Mouse (Mus musculus) cortical plate, adult 2 months (tissue): ENCODE results near the gene Ptbp3. TPM values are rescaled to one million over a fixed set of nuclear protein-coding genes. Genes with fewer than 3 reads are reported as not detected.

Experiments
- H3K27ac ChIP-seq: fragments of 200-500 bp; 2 replicates; pipeline ENCODE4 v1.5.1; 2012; ENCODE audit warnings: low read length, control low read depth, inconsistent platforms; ENCODE audit not compliant: insufficient read depth
- H3K4me1 ChIP-seq: fragments of 200-500 bp; 2 replicates; pipeline ENCODE4 v1.6.1; 2011; ENCODE audit warnings: low read length; ENCODE audit not compliant: control insufficient read depth, insufficient read depth
- H3K4me3 ChIP-seq: fragments of 200-500 bp; 2 replicates; pipeline ENCODE4 v1.5.1; 2011; ENCODE audit warnings: mild to moderate bottlenecking, low read length, control low read depth; ENCODE audit not compliant: insufficient read depth
- CTCF ChIP-seq: fragments of 200-500 bp; IDR thresholded peaks from 2 replicates; pipeline ENCODE4 v1.5.1; 2011; ENCODE audit warnings: mild to moderate bottlenecking, control low read depth, low read length; ENCODE audit not compliant: insufficient read depth; ENCODE audit errors: extremely low read depth
- POLR2A ChIP-seq: fragments of 200-500 bp; IDR thresholded peaks from 2 replicates; pipeline ENCODE4 v1.6.1; 2011; ENCODE audit warnings: mild to moderate bottlenecking, low read length, control low read depth; ENCODE audit not compliant: insufficient read depth; ENCODE audit errors: extremely low read depth
- polyA plus RNA-seq: library from polyadenylated mRNA; depleted of rRNA; stranded (reverse); fragments of >200 nt; gene quantifications from 2 replicates; pipeline ENCODE4 v1.2.3, GENCODE M21; 2012; rRNA removed

Ptbp3 gene
- polyA plus RNA-seq, 1 experiment, result 9.5 TPM

GRCm38 (mm10) chr4:59426429-59426828 lies 122.7 kb downstream of the Ptbp3 start:
- no peak for TF ChIP-seq CTCF
- no peak for TF ChIP-seq POLR2A
- Histone ChIP-seq H3K27ac (no peak overlapping the region), H3K4me1 (no peaks in the 10 kb centered on the region), H3K4me3 (no peak overlapping the region)

- Histone ChIP-seq H3K27ac (no peak overlapping the region), H3K4me3 (no peak overlapping the region), H3K4me1 (no peaks in the 10 kb centered on the region)
- TF ChIP-seq POLR2A (no peak), CTCF (no peak)
These were observed 126.4 kb downstream of the Ptbp3 start for GRCm38 (mm10) chr4:59422808-59423207.

DNA sequence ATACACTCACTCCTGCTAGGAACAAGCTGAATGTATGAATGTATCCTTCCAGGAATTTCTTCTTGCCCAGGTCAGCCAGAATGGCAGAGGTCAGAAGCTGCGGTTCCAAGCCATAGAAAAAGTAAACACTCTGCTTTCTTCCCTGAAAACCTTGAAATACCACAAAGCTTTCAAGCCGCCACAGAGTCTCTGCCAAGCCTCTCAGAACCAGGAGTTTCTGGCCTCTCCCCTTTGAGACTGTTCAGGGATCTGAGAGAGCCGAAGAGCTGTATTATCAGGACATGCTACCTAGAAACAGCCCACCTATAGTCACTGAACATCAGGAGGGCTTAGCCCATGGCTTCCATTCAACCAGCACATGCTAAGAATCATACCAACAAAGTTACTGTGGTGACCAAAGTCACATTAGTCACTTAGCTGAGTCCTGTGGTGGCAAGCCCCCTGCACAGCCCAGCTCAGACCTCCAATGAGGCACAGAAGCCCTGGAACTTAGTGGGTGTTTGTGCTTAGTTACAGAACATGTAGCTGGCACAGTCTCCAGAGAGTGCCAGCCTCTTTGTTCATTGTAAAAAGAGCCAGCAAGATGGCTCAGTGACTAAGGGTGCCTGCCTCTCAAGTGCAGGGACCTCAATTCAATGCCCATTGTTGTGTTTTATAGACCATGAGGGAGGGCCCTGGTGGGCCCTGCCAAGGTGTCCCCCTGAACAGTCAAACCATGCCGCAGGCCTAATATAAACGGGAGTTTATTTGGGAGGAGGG lies 127.0 kb downstream of the Ptbp3 start:
- no peaks in the 10 kb centered on the region for H3K4me1 ChIP-seq
- no peak for TF ChIP-seq POLR2A
- TF ChIP-seq CTCF, result no peak
- H3K4me3 ChIP-seq, result no peak overlapping the region
- no peak overlapping the region for H3K27ac ChIP-seq

Other genes with a start within 250 kb of the Ptbp3 start
- 11.8 and 12.8 TPM in 2 replicates for gene Susd1, start 110.7 kb downstream of the Ptbp3 start, polyA plus RNA-seq
- gene Hsdl2, start 32.2 kb upstream of the Ptbp3 start, polyA plus RNA-seq, result 30.5 and 36.2 TPM in 2 replicates
- gene E130308A19Rik, start 76.8 kb upstream of the Ptbp3 start, polyA plus RNA-seq, result 6.1 and 7.3 TPM in 2 replicates